Mouse (Mus musculus): ENCODE results near the gene Pnliprp1.

Gene Pnliprp1

GRCm38 (mm10) chr19:58776461-58776860, 47.8 kb downstream of the Pnliprp1 start:
- no peak for DNase-seq (ENCODE audit: low spot score)

DNA sequence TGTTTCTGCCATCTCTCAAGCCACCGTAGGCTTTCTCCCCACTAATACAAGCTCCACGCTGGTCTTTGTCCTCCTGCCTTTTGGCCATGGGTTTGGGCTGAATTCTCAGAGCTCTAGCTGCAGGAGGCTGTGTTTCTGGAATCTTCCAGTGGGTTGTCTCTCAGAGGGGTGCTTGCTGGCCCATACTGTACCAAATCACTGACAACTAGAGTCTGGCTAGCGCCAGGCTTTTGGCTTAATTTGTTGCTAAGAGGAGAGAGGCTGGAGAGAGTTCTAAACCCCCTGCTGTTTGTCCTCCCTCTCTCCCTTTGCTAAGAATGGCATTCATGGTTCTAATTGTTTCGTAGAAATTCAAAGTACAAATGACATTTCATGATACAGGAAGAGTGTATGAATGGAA, 52.9 kb downstream of the Pnliprp1 start:
- no peak for DNase-seq (ENCODE audit: low spot score)

DNA sequence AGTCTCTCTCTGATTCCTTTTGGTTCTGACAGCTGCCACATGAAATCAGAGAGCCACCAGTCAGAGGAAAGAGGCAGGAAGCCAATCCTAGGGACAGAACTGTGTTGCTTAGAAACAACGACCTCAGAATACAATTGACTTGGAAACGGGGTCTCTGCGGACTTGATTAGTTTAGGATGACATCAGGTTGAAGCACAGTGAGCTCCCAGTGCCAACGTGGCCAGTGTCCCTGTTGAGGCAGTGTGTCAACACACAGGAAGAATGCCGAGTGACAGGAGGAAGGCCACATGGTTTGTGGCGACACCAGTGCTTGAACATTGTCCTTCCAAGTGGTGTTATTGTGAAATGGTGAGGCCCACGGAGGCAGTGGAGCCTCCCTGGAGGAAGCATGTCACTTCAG, 55.3 kb downstream of the Pnliprp1 start:
- DNase-seq (ENCODE audit: low spot score) = no peak

GRCm38 (mm10) chr19:58789194-58789593, 60.5 kb downstream of the Pnliprp1 start:
- no peak for DNase-seq (ENCODE audit: low spot score)

Data from ovary, postnatal 14 days (tissue).